Mouse (Mus musculus) ES-E14 (cell line): Measurements from ENCODE around the gene Nmi. TPM values are rescaled to one million over a fixed set of nuclear protein-coding genes. Genes with fewer than 3 reads are reported as not detected.

ENCODE experiments used
- DNase-seq: peaks from one replicate; pipeline ENCODE4 v3.0.0-alpha.2; 2013; ENCODE audit warnings: low read depth, low spot score
- H3K27ac ChIP-seq: 2 replicates; pipeline ENCODE4 v1.5.1; 2012; ENCODE audit warnings: low read depth, mild to moderate bottlenecking, low read length, moderate library complexity, mixed read lengths; ENCODE audit not compliant: poor library complexity, insufficient read depth, severe bottlenecking
- H3K36me3 ChIP-seq: 2 replicates; pipeline ENCODE4 v1.6.1; 2012; ENCODE audit warnings: mild to moderate bottlenecking, low read length, moderate library complexity, mixed read lengths; ENCODE audit not compliant: control insufficient read depth, poor library complexity, insufficient read depth, severe bottlenecking
- H3K4me1 ChIP-seq, 2 experiments: fragments of 150-350 bp in 1 of 2; sonication (generic) in 1 of 2; 2 replicates each; pipeline ENCODE4 v1.6.1; 2012; ENCODE audit warnings: low read length in 2 of 2, mild to moderate bottlenecking in 1 of 2, mixed read lengths in 1 of 2; ENCODE audit not compliant: control insufficient read depth in 2 of 2, insufficient read depth in 2 of 2, poor library complexity in 1 of 2
- H3K4me3 ChIP-seq, 2 experiments: fragments of 150-350 bp in 1 of 2; sonication (generic) in 1 of 2; 2 replicates each; pipeline ENCODE4 v1.5.1; 2012; ENCODE audit warnings: low read length in 2 of 2, low read depth in 1 of 2, mild to moderate bottlenecking in 1 of 2, mixed read lengths in 1 of 2; ENCODE audit not compliant: insufficient read depth in 1 of 2, poor library complexity in 1 of 2, severe bottlenecking in 1 of 2
- H3K9ac ChIP-seq: 2 replicates; pipeline ENCODE4 v1.6.1; 2012; ENCODE audit warnings: low read depth, mild to moderate bottlenecking, low read length, mixed read lengths; ENCODE audit not compliant: poor library complexity, insufficient read depth, severe bottlenecking
- H3K9me3 ChIP-seq: fragments of 150-350 bp; sonication (generic); 2 replicates; pipeline ENCODE4 v1.6.1; 2012; ENCODE audit warnings: low read depth, mild to moderate bottlenecking, low read length; ENCODE audit not compliant: control insufficient read depth, insufficient read depth
- CHD2 ChIP-seq: IDR thresholded peaks from 2 replicates; pipeline ENCODE4 v1.6.1; 2014; ENCODE audit warnings: mild to moderate bottlenecking, low read depth, low read length, inconsistent platforms
- HCFC1 ChIP-seq: IDR thresholded peaks from 2 replicates; pipeline ENCODE4 v1.6.1; 2012; ENCODE audit warnings: low read length, inconsistent platforms, borderline replicate concordance; ENCODE audit not compliant: insufficient read depth
- MAFK ChIP-seq: IDR thresholded peaks from 2 replicates; pipeline ENCODE4 v1.6.1; 2014; ENCODE audit warnings: mild to moderate bottlenecking, low read depth, low read length, inconsistent platforms; ENCODE audit not compliant: insufficient read depth
- ZC3H11A ChIP-seq: IDR thresholded peaks from 2 replicates; pipeline ENCODE4 v1.6.1; 2012; ENCODE audit warnings: low read depth, mild to moderate bottlenecking, inconsistent platforms, low read length, borderline replicate concordance
- ZNF384 ChIP-seq: IDR thresholded peaks from 2 replicates; pipeline ENCODE4 v1.6.1; 2012; ENCODE audit warnings: low read depth, low read length, inconsistent platforms
- in situ Hi-C, 2 experiments: fragments of 600-800 bp; cut with MboI; formaldehyde crosslinking; loops; one replicate each; pipeline ENCODE4 v1.15.1; 2025; ENCODE audit warnings: low sequenced_read_pairs in 2 of 2, inconsistent platforms in 1 of 2; ENCODE audit not compliant: unreplicated experiment in 2 of 2
- total RNA-seq: library from RNA; depleted of rRNA; stranded (reverse); fragments of 300-350 nt; gene quantifications from 2 replicates; pipeline ENCODE4 v1.2.3, GENCODE M21; 2012

The Nmi gene
- total RNA-seq, 1 experiment, result 1.7 TPM

GRCm38 (mm10) chr2:51986157-51986556, 12.9 kb upstream of the Nmi start:
- in situ Hi-C loops, result no loop called here
- TF ChIP-seq CHD2 (no peak), MAFK (no peak)
- H3K36me3 ChIP-seq, result no peaks in the 10 kb centered on the region
- no peak overlapping the region for H3K4me3 ChIP-seq
- H3K9me3 ChIP-seq, result 0 out of 2 replicates have a peak, but pooled peaks cover 1% of the 10 kb centered on the region
- H3K4me1 ChIP-seq, result no peaks in the 10 kb centered on the region
- H3K9ac ChIP-seq, result no peak overlapping the region
- no peak overlapping the region for H3K27ac ChIP-seq
- DNase-seq, result no peak

- TF ChIP-seq MAFK, result no peak
- no peak for TF ChIP-seq ZNF384
- no peak for TF ChIP-seq HCFC1
- no peak for TF ChIP-seq ZC3H11A
- no peak for TF ChIP-seq CHD2
- H3K27ac ChIP-seq, result no peak overlapping the region
- in situ Hi-C loops, result no loop called here
- H3K36me3 ChIP-seq, result no peaks in the 10 kb centered on the region
- H3K4me3 ChIP-seq, result no peak overlapping the region
- no peak for DNase-seq
- no peak overlapping the region for H3K9ac ChIP-seq
- no peaks in the 10 kb centered on the region for H3K4me1 ChIP-seq
- 0 out of 2 replicates have a peak, but pooled peaks cover 1% of the 10 kb centered on the region for H3K9me3 ChIP-seq
Observed at GRCm38 (mm10) chr2:51985241-51985640, 11.9 kb upstream of the Nmi start.

GRCm38 (mm10) chr2:51982288-51982687, 9.0 kb upstream of the Nmi start:
- 0 out of 2 replicates have a peak, but pooled peaks cover 1% of the 10 kb centered on the region for H3K9me3 ChIP-seq
- no peak overlapping the region for H3K4me3 ChIP-seq
- H3K36me3 ChIP-seq, result no peaks in the 10 kb centered on the region
- no peak for DNase-seq
- no peaks in the 10 kb centered on the region for H3K4me1 ChIP-seq
- in situ Hi-C loops, result no loop called here
- TF ChIP-seq ZNF384 (no peak), CHD2 (no peak), MAFK (no peak), HCFC1 (no peak), ZC3H11A (no peak)
- H3K27ac ChIP-seq, result no peak overlapping the region
- H3K9ac ChIP-seq, result no peak overlapping the region

DNA sequence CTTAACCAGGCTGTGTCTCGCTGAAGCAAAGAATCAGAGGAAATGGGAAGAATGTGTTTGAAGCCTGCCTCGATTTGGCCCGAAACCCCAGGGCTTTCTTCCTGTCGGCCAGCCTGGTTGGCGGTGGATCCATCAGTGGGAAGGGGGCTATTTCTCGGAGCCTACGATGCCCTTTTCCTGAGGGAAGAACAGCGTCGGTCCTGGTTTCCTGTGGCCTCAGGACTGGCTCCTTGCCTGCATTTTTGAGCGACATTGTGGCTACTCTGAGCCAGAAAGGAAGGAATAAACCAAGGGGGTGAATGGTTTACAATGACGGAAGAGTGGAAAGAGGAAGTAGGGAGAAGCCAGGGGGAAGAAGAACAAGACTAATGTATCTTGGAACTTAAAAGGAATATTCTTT, 8.3 kb upstream of the Nmi start:
- in situ Hi-C loops, result no loop called here
- no peaks in the 10 kb centered on the region for H3K36me3 ChIP-seq
- DNase-seq, result no peak
- no peak overlapping the region for H3K9ac ChIP-seq
- no peak for TF ChIP-seq MAFK
- no peak for TF ChIP-seq ZC3H11A
- TF ChIP-seq HCFC1, result no peak
- TF ChIP-seq ZNF384, result no peak
- TF ChIP-seq CHD2, result no peak
- H3K27ac ChIP-seq, result 0 out of 2 replicates have a peak overlapping the region, but pooled peaks have one; percentile 31
- no peaks in the 10 kb centered on the region for H3K4me1 ChIP-seq
- no peak overlapping the region for H3K4me3 ChIP-seq
- H3K9me3 ChIP-seq, result 0 out of 2 replicates have a peak, but pooled peaks cover 1% of the 10 kb centered on the region
